Mouse (Mus musculus): ENCODE measurements around the gene Gne. TPM values are rescaled to one million over a fixed set of nuclear protein-coding genes. Genes with fewer than 3 reads are reported as not detected.

The Gne gene
- polyA plus RNA-seq, 1 experiment from 2014 or later: 26.4 TPM

- H3K4me1 ChIP-seq (ENCODE audit: insufficient read depth, low read length): peaks cover 15% of the 10 kb centered on the region
- H3K27me3 ChIP-seq (ENCODE audit: insufficient read depth, low read length): no peaks in the 10 kb centered on the region
- WGBS: 79% methylated on average over 4 of the region's 4 CpGs
- H3K9ac ChIP-seq (replicated peaks; ENCODE audit: low read length): no peak overlapping the region
- no peaks in the 10 kb centered on the region for H3K36me3 ChIP-seq (ENCODE audit: insufficient read depth, low read length)
- H3K4me2 ChIP-seq (replicated peaks; ENCODE audit: low read depth, low read length): no peak overlapping the region
- no peak overlapping the region for H3K27ac ChIP-seq (ENCODE audit: low read length)
- ATAC-seq (ENCODE audit: low FRiP score, low TSS enrichment): no peak
- no peaks in the 10 kb centered on the region for H3K9me3 ChIP-seq (ENCODE audit: low read length)
- no peak overlapping the region for H3K4me3 ChIP-seq (ENCODE audit: low read length)
Measured at GRCm38 (mm10) chr4:44074422-44074821, 9.6 kb downstream of the Gne start.

DNA sequence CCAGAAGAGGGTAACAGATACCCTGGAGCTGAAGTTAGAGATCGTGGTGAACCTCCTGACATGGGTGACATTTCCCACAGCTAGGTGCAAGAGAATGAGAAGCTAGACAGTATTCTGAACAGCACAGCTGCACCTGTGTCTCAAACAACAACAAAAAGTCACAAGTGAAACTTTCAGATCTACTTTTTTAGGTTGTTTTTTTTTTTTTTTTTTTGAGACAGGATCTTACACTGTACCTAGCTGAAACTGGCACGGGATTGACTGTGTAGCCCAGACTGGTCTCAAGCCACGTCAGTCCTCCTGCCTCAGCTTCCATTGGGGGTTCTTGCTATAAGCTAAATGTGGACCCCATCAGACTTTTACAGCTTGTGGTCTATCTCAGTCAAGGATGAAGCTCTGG, 10.2 kb downstream of the Gne start:
- Histone ChIP-seq H3K36me3 (ENCODE audit: insufficient read depth, low read length) (no peaks in the 10 kb centered on the region), H3K27me3 (ENCODE audit: insufficient read depth, low read length) (no peaks in the 10 kb centered on the region), H3K4me2 (replicated peaks; ENCODE audit: low read depth, low read length) (no peak overlapping the region), H3K4me1 (ENCODE audit: insufficient read depth, low read length) (peaks cover 15% of the 10 kb centered on the region), H3K4me3 (ENCODE audit: low read length) (no peak overlapping the region), H3K9ac (replicated peaks; ENCODE audit: low read length) (no peak overlapping the region), H3K9me3 (ENCODE audit: low read length) (no peaks in the 10 kb centered on the region), H3K27ac (ENCODE audit: low read length) (no peak overlapping the region)
- ATAC-seq (ENCODE audit: low FRiP score, low TSS enrichment): no peak
- WGBS: 76% methylated on average over 3 of the region's 3 CpGs

DNA sequence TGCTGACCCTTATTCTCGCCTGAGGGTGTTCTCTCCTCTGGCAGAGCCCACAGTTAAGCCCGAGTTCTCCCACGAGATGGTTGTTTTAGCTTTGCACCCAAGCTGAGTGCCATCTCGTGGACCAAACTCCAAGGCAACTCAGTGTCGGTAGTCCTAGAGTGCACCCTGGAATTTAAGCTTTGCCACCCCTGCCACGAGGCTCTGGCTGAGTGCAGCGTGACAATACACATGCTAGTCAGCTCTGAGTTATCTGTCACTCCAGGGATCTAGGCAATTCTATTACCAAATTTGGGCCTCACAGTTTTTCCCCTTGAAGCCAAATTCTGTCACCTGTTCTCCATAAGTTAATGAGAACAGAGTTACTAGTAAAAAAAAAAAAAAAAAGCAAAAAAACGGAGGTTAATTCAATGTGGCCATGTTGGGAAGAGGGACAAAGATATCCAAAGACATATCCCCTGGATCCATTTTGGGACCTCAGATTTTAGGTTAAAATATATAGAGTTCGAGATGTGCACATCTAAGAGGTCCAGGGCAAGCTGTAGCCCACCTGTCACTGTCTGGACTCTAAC, 11.0 kb downstream of the Gne start:
- ATAC-seq (ENCODE audit: low FRiP score, low TSS enrichment): peak; percentile 63
- peak overlapping the region; percentile 98 for H3K4me3 ChIP-seq (ENCODE audit: low read length)
- no peaks in the 10 kb centered on the region for H3K9me3 ChIP-seq (ENCODE audit: low read length)
- no peaks in the 10 kb centered on the region for H3K27me3 ChIP-seq (ENCODE audit: insufficient read depth, low read length)
- WGBS: 7% methylated on average over 9 of the region's 9 CpGs
- no peaks in the 10 kb centered on the region for H3K36me3 ChIP-seq (ENCODE audit: insufficient read depth, low read length)
- peak overlapping the region; percentile 78 for H3K4me2 ChIP-seq (replicated peaks; ENCODE audit: low read depth, low read length)
- H3K27ac ChIP-seq (ENCODE audit: low read length): peak overlapping the region; percentile 81; the same call in 1 of the 2 replicates
- H3K4me1 ChIP-seq (ENCODE audit: insufficient read depth, low read length): peaks cover 19% of the 10 kb centered on the region
- H3K9ac ChIP-seq (replicated peaks; ENCODE audit: low read length): peak overlapping the region; percentile 85

- Histone ChIP-seq H3K4me1 (ENCODE audit: insufficient read depth, low read length) (peaks cover 19% of the 10 kb centered on the region), H3K4me2 (replicated peaks; ENCODE audit: low read depth, low read length) (peak overlapping the region; percentile 78), H3K9ac (replicated peaks; ENCODE audit: low read length) (peak overlapping the region; percentile 85), H3K36me3 (ENCODE audit: insufficient read depth, low read length) (no peaks in the 10 kb centered on the region), H3K9me3 (ENCODE audit: low read length) (no peaks in the 10 kb centered on the region), H3K4me3 (ENCODE audit: low read length) (peak overlapping the region; percentile 98), H3K27me3 (ENCODE audit: insufficient read depth, low read length) (no peaks in the 10 kb centered on the region), H3K27ac (ENCODE audit: low read length) (peak overlapping the region; percentile 81)
- ATAC-seq (ENCODE audit: low FRiP score, low TSS enrichment): peak; percentile 98
- WGBS: under 1% methylated on average over 68 of the region's 70 CpGs
Measured at GRCm38 (mm10) chr4:44072146-44072872, 11.7 kb downstream of the Gne start.

DNA sequence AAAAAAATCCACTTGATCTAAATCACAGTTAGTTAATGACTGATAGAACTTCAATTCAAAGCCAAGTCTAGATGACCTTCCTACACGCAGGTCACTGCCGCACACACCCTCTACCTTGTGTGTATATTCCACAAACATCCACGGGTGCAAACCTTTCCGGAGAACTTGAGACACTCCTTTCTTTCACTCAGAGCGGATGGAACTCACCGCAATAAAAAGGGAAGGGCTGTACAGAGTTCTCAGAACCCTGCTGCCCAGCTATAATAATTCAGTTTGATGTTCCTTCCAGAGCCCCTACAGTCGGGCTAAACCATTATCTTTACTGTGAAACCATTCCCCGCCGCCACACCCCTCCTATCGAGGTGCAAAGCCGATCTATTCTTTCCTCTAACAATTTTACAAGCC, 12.2 kb downstream of the Gne start:
- Histone ChIP-seq H3K27me3 (ENCODE audit: insufficient read depth, low read length) (no peaks in the 10 kb centered on the region), H3K4me1 (ENCODE audit: insufficient read depth, low read length) (peaks cover 19% of the 10 kb centered on the region), H3K27ac (ENCODE audit: low read length) (peak overlapping the region; percentile 81; the same call in 1 of the 2 replicates), H3K9me3 (ENCODE audit: low read length) (no peaks in the 10 kb centered on the region), H3K4me3 (ENCODE audit: low read length) (peak overlapping the region; percentile 98), H3K4me2 (replicated peaks; ENCODE audit: low read depth, low read length) (peak overlapping the region; percentile 78), H3K36me3 (ENCODE audit: insufficient read depth, low read length) (no peaks in the 10 kb centered on the region), H3K9ac (replicated peaks; ENCODE audit: low read length) (peak overlapping the region; percentile 85)
- 2% methylated on average over 11 of the region's 11 CpGs for WGBS
- peak; percentile 8; the same call in 1 of the 2 replicates for ATAC-seq (ENCODE audit: low FRiP score, low TSS enrichment)

- no peaks in the 10 kb centered on the region for H3K9me3 ChIP-seq (ENCODE audit: low read length)
- 89% methylated on average over 4 of the region's 4 CpGs for WGBS
- ATAC-seq (ENCODE audit: low FRiP score, low TSS enrichment): no peak
- H3K27ac ChIP-seq (ENCODE audit: low read length): no peak overlapping the region
- no peak overlapping the region for H3K4me3 ChIP-seq (ENCODE audit: low read length)
- H3K36me3 ChIP-seq (ENCODE audit: insufficient read depth, low read length): no peaks in the 10 kb centered on the region
- H3K4me2 ChIP-seq (replicated peaks; ENCODE audit: low read depth, low read length): peak overlapping the region; percentile 78; the same call in 1 of the 2 replicates
- H3K9ac ChIP-seq (replicated peaks; ENCODE audit: low read length): no peak overlapping the region; the same call in 1 of the 2 replicates
- H3K4me1 ChIP-seq (ENCODE audit: insufficient read depth, low read length): peaks cover 19% of the 10 kb centered on the region
- no peaks in the 10 kb centered on the region for H3K27me3 ChIP-seq (ENCODE audit: insufficient read depth, low read length)
Measured at GRCm38 (mm10) chr4:44070641-44071040, 13.3 kb downstream of the Gne start.

DNA sequence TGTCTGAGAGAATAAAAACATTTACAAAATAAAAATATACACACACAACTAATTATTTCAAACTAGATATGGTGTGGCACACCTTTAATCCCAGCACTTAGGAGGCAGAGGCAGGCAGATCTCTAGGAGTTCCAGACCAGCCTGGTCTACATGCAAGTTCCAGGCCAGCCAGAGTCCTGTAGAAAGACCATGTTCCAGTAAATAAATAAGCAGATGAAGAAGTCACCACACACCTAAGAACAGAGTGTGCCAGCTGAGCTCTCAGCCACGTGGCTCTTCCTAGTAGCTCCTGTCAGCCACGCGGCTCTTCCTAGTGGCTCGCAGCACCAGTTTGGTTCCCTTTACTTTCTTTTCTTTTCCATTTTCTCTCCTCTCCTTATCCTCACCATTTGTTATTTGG, 14.6 kb downstream of the Gne start:
- Histone ChIP-seq H3K4me3 (ENCODE audit: low read length) (no peak overlapping the region), H3K4me2 (replicated peaks; ENCODE audit: low read depth, low read length) (no peak overlapping the region), H3K4me1 (ENCODE audit: insufficient read depth, low read length) (peaks cover 19% of the 10 kb centered on the region), H3K9ac (replicated peaks; ENCODE audit: low read length) (no peak overlapping the region), H3K27ac (ENCODE audit: low read length) (no peak overlapping the region), H3K9me3 (ENCODE audit: low read length) (no peaks in the 10 kb centered on the region), H3K27me3 (ENCODE audit: insufficient read depth, low read length) (no peaks in the 10 kb centered on the region), H3K36me3 (ENCODE audit: insufficient read depth, low read length) (no peaks in the 10 kb centered on the region)
- no peak for ATAC-seq (ENCODE audit: low FRiP score, low TSS enrichment)
- WGBS: 94% methylated on average over 4 of the region's 4 CpGs

DNA sequence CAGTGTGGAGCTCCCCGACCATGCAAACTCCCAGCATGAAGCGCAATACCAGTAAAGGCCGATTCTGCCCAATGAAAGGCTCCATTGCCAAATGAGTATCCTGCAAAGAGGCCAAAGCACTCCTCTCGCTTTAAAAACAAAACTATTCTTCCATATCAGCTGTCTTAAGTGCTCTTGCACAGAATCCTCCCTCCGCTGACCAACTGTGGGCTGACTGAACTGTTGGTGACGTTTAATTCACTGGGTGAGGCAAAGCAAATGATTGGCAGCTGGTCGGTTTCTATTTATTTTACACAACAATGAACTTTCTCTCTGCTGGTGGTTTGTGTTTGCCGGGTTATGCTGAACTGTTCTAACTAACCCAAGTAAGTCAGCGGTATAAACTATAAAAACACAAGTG, 15.2 kb downstream of the Gne start:
- ATAC-seq (ENCODE audit: low FRiP score, low TSS enrichment): no peak
- H3K27me3 ChIP-seq (ENCODE audit: insufficient read depth, low read length): no peaks in the 10 kb centered on the region
- H3K4me1 ChIP-seq (ENCODE audit: insufficient read depth, low read length): peaks cover 19% of the 10 kb centered on the region
- 43% methylated on average over 9 of the region's 9 CpGs for WGBS
- no peaks in the 10 kb centered on the region for H3K9me3 ChIP-seq (ENCODE audit: low read length)
- H3K4me2 ChIP-seq (replicated peaks; ENCODE audit: low read depth, low read length): 0 out of 2 replicates have a peak overlapping the region, but pooled peaks have one; percentile 20
- no peak overlapping the region for H3K4me3 ChIP-seq (ENCODE audit: low read length)
- no peaks in the 10 kb centered on the region for H3K36me3 ChIP-seq (ENCODE audit: insufficient read depth, low read length)
- H3K9ac ChIP-seq (replicated peaks; ENCODE audit: low read length): no peak overlapping the region; the same call in 1 of the 2 replicates
- no peak overlapping the region for H3K27ac ChIP-seq (ENCODE audit: low read length)

- H3K27ac ChIP-seq (ENCODE audit: low read length): no peak overlapping the region
- no peak for ATAC-seq (ENCODE audit: low FRiP score, low TSS enrichment)
- H3K27me3 ChIP-seq (ENCODE audit: insufficient read depth, low read length): no peaks in the 10 kb centered on the region
- no peak overlapping the region for H3K4me3 ChIP-seq (ENCODE audit: low read length)
- peaks cover 14% of the 10 kb centered on the region for H3K4me1 ChIP-seq (ENCODE audit: insufficient read depth, low read length)
- no peaks in the 10 kb centered on the region for H3K9me3 ChIP-seq (ENCODE audit: low read length)
- H3K36me3 ChIP-seq (ENCODE audit: insufficient read depth, low read length): no peaks in the 10 kb centered on the region
- H3K9ac ChIP-seq (replicated peaks; ENCODE audit: low read length): no peak overlapping the region
- no peak overlapping the region for H3K4me2 ChIP-seq (replicated peaks; ENCODE audit: low read depth, low read length)
- 80% methylated on average over 6 of the region's 6 CpGs for WGBS
Measured at GRCm38 (mm10) chr4:44066891-44067290, 17.1 kb downstream of the Gne start.

Measured in kidney, embryonic 16.5 days (tissue).